Mouse (Mus musculus) myocyte (in vitro differentiated cells): ENCODE data around the gene 2610028H24Rik.

Experiments used
- CEBPB ChIP-seq: IDR thresholded peaks from 2 replicates; pipeline ENCODE4 v1.6.1; 2011; ENCODE audit warnings: mild to moderate bottlenecking, moderate library complexity; ENCODE audit not compliant: poor library complexity, insufficient read depth, severe bottlenecking
- MYOD1 ChIP-seq, 3 experiments: IDR thresholded peaks; one replicate each; pipeline ENCODE4 v1.6.1; 2011; ENCODE audit warnings: control low read depth in 2 of 3, low read depth in 2 of 3, mild to moderate bottlenecking in 2 of 3, moderate library complexity in 1 of 3; ENCODE audit not compliant: insufficient read length in 2 of 3, control insufficient read depth in 1 of 3
- POLR2A ChIP-seq: IDR thresholded peaks from one replicate; pipeline ENCODE4 v1.6.1; 2011; ENCODE audit warnings: low read depth, mild to moderate bottlenecking, control low read depth, moderate library complexity; ENCODE audit not compliant: insufficient read length
- POLR2AphosphoS2 ChIP-seq: IDR thresholded peaks from one replicate; pipeline ENCODE4 v1.6.1; 2011; ENCODE audit warnings: low read depth, control low read depth; ENCODE audit not compliant: insufficient read length

DNA sequence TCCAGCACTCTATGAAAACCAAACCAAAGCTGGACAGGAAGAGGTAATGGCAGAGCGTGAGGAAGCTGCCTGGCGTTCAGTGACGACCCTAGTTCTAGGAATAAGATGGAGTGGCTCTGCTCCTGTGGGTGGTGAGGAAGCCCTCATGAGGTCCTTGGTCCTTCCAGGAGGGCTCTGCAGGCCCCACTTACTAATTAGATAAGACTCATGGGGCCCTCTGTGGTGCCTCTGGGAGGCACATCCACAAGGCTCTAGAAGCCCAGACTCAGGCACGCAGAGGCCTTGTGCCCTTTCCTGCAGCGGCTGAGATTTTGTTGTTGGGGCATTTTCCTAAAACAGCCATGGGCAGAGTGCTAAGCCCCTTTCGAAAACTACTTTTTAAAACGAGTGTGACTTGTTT is 57.0 kb downstream of the 2610028H24Rik start:
- TF ChIP-seq CEBPB, result no peak
- TF ChIP-seq POLR2A, result no peak
- TF ChIP-seq POLR2AphosphoS2, result no peak
- no peak for TF ChIP-seq MYOD1 (IDR thresholded peaks at IDR 0.05; ENCODE audit: control insufficient read depth in 1 of 3, insufficient read length in 2 of 3, low read depth in 2 of 3)
